Mouse (Mus musculus) lung, adult 2 months (tissue): ENCODE measurements around the gene Samt4. TPM values are rescaled to one million over a fixed set of nuclear protein-coding genes. Genes with fewer than 3 reads are reported as not detected.
"Not testable (repeated sequence)": the region's sequence is repeated elsewhere in the genome, so short reads cannot be mapped to it uniquely, and the experiment has no call there.

Source experiments
- DNase-seq: peaks from one replicate; pipeline ENCODE4 v3.0.0; 2022
- H3K4me1 ChIP-seq: fragments of 200-500 bp; 2 replicates; pipeline ENCODE4 v1.6.1; 2011; ENCODE audit warnings: low read length; ENCODE audit not compliant: control insufficient read depth, insufficient read depth
- H3K4me3 ChIP-seq: fragments of 200-500 bp; replicated peaks from 2 replicates; pipeline ENCODE3; 2011; ENCODE audit warnings: low read depth, mild to moderate bottlenecking, control low read depth, low read length; ENCODE audit errors: extremely low read depth
- CTCF ChIP-seq: fragments of 200-500 bp; IDR thresholded peaks from 2 replicates; pipeline ENCODE4 v1.5.1; 2011; ENCODE audit warnings: mild to moderate bottlenecking, low read length, control low read depth; ENCODE audit not compliant: insufficient read depth
- POLR2A ChIP-seq: fragments of 200-500 bp; IDR thresholded peaks from 2 replicates; pipeline ENCODE4 v1.6.1; 2011; ENCODE audit warnings: low read depth, mild to moderate bottlenecking, control low read depth, low read length, borderline replicate concordance; ENCODE audit errors: extremely low read depth
- WGBS: fragments of 180-500 bp; shearing (Covaris S2); methylation state at CpG from one replicate; pipeline ENCODE4 v1.1.7; 2018; 5-methylcytosine and 5-hydroxymethylcytosine counted together
- polyA plus RNA-seq: library from polyadenylated mRNA; depleted of rRNA; stranded (reverse); fragments of >200 nt; gene quantifications from 2 replicates; pipeline ENCODE4 v1.2.3, GENCODE M21; 2012; rRNA removed

Gene Samt4
- polyA plus RNA-seq = not detected in 2 replicates

- Histone ChIP-seq H3K4me3 (no peak within 1 kb of the TSS), H3K4me1 (no peaks in the 10 kb centered on the region)
- DNase-seq = no peak
- no peak for TF ChIP-seq CTCF
- no peak for TF ChIP-seq POLR2A
Observed at GRCm38 (mm10) chrX:154481702-154482101, at the start of gene Samt4. TSS of gene Samt4 (plus strand) at chrX:154482002.

- not testable (repeated sequence) for H3K4me3 ChIP-seq, DNase-seq, H3K4me1 ChIP-seq
Observed at GRCm38 (mm10) chrX:154443696-154444095, 38.1 kb upstream of the Samt4 start.

- not testable (repeated sequence) for DNase-seq, H3K4me1 ChIP-seq, H3K4me3 ChIP-seq
- WGBS = 59% methylated on average over 3 of the region's 3 CpGs
Observed at GRCm38 (mm10) chrX:154468386-154468785, 13.4 kb upstream of the Samt4 start.

Other genes starting within 250 kb of the Samt4 start
- not detected in 2 replicates for gene 4930524N10Rik, start 138.6 kb upstream of the Samt4 start, polyA plus RNA-seq
- not detected in 2 replicates for gene Samt2, start 97.4 kb downstream of the Samt4 start, polyA plus RNA-seq